Mouse (Mus musculus): ENCODE measurements at regions not wholly inside any gene's neighbourhood (a gene's known extent, or its start where the extent isn't known, plus 50 kb on each side); places are given as distances from the start of the nearest gene placed in this dataset.
A peak's percentile ranks its signal among the peaks of the same experiment; 100 is the strongest.

DNA sequence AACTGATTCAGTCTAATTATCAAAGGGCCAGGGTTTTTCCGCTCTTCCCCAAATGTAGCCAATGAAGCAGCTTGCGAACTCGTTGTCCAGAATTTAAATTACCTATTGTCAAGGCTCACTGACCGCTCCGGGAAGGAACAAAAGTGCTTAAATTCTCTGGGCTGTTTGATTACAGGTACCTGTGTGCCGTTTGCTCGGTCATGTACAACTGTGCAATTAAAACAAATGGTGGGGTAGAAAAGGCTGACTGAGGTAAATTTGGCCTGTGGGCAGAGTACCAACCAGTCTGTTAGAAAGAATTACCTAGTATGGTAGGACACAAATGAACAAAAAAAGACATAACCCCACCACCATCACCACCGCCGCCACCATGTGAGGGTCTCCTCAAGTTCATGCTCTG is 66.0 kb upstream of the Clint1 start:
- DNase-seq (ENCODE audit: low spot score), result no peak

DNA sequence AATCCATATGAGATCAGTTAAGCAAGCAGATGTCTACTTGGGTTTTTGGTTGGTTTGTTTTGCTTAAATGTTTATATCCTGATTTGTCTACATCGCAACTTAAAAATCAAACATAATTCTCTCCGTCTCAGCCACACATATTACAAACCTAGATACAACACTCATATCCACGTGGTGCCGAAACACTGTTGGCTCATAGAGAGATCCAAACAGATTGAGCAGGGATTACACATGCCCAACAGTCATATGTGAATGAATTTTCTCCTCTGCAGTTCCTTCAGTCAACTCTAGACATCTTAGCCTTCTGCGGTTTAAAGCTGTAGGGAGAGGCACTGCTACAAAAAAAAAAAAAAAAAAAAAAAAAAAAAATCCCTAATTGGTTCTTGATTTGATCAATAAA is 64.4 kb upstream of the Clint1 start:
- no peak for DNase-seq (ENCODE audit: low spot score)

DNA sequence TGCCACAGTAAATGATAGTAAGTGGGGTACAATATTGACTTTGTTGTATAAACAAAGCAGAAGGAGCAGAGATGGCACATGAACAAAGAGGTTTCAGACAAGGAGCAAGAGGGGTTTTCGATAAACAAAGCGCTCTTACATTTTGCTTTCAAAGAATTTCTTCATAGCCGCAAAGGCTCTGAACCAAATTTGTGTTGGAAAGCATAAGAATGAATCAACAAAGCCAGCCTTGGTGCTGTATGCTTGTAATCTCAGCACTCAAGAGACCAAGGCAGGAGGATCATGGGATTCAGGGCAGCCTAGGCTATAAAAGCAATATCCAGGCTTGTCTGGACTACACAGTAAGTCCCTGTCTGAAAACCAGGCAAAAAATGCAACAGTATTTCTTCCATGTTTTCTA is 62.0 kb upstream of the Clint1 start:
- no peak for DNase-seq (ENCODE audit: low spot score)

DNA sequence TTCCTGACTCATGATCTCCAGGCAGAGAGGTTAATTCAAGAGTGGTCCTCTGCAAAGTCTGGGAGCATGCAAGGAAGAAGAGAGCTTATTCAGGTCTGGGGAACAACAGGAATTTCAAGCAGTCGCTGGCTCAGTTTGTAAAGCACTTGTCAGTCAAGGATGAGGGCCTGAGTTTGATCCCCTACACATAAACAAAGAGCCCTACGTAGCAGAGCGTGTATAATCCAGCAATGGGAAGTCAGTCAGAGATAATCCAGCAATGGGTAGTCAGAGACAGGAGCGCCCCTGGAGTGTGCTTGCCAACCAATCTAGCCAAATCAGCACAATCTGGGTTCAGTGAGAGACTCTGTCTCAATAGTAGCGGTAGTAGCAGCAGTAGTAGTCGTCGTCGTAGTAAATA is 61.3 kb upstream of the Clint1 start:
- no peak for DNase-seq (ENCODE audit: low spot score)

DNA sequence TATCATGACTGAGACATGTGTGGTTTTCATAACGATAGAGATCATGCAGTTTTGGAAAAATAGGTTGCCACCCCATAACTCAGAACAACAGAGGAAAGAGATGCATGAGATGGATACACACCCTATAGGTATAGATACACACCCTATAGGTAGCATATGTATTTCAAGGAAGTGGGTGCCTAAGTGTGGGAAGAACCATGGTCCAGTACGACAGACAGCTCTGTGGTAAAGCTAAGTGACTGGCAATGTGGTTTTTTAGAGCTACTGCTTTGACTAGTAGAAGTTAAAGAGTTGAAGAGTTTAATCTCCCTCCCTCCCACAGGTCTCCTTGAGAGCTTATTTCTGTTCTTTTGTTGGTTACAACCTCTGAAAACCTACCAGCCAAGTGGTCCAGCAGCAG is 60.2 kb upstream of the Clint1 start:
- DNase-seq (ENCODE audit: low spot score), result no peak

DNA sequence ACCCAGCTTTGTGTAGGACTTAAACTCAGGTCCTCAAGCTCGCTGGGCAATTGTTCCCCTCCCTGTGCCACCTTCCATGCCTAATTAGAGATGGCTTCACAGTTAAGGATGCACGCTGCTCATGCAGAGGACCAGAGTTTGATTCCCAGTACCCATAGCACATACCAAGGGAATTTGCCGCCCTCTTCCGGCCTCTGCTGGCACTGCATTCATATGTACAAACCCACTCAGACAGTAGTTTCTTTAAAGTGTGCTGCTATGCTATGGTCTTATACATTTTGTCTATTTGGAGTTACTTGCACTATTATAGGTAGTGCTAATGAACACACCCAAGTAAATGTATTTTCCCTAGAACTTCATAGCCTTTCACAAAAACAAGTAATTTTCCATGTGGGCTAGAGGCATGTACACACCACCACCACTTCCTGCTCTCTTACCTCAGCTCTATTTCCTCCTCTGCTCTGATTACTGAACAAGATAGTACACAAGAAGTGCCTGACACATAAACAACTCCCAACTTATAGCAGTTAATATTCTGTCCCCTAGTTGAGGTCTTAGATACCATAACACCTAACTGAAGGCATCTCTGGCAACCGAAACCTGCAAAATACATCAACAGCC is 57.4 kb upstream of the Clint1 start:
- DNase-seq (ENCODE audit: low spot score), result peak; percentile 48

DNA sequence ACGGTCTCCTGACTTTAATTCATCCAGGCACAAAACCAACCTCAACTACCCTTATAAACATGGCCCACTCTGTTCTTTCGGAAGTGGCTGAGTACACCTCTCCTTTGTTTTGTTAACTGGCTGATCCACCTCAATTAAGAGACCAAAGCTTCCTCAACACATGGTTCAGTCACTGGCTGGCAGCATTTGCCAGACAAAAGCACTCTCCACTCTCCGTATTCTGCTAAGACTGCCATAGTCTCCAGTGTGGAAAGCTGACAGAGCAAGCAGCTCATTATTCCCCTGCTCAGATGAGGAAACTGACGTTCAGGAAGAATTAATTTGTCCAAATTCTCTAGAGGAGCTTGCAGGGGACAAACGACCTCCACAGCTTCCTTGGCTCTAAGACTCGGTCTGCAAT is 56.5 kb upstream of the Clint1 start:
- no peak for DNase-seq (ENCODE audit: low spot score)

DNA sequence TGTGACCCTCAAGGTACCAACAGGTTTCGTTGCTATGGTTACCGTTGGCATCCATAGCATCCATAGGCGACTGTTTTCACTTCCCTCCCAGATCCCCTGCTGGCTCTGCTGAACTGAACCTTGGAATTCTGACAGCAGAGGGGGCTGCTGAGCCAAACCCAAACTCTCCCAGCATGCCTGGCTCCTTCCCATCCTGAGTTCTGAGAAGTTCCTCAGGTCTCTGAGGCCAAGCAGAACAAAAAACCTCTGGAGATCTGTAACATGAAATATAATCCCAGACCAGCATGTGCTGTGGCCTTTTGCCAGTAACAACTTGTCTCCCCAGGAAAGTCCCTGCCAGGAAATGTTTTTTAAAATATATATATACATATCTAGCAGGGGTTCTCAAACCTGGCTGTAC is 56.1 kb upstream of the Clint1 start:
- peak; percentile 46 for DNase-seq (ENCODE audit: low spot score)

DNA sequence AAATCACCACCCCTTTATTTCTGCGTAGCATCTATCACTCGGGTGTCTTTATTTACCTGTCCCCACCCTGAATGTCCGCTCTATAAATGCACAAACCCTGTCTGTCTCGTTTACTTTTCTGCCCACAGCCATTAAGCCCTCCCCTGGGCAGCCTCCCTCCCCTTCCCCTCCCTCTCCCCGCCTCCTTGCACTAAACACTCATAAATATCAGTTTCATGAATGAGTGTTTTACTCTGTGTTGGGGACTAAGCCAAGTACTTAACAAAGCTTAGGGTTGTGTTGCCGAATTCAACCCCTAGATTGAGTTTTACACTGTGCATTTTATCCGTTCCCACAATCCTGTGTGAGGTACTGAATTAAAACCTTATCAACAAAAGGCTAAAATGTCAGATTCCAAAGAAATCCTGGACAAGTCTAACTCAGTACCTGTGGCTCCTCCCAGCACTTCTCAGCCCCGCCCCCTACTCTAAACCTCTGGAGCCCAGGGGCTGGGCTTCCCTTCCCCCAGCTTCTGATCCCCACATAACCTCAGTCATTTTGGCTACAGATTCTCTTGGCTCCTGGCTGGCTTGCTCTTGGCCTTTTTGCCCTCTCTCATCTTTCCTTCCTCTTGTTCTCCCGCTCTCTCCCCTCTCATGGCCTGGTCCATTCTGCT is 52.0 kb upstream of the Clint1 start:
- no peak for DNase-seq (ENCODE audit: low spot score)

Measured in thymus, postnatal 0 days (tissue).